Comparison of ENCODE assay signal across 11 mouse cellular contexts in genomic region chr14:73254412-73254811, GRCm38 (mm10). TPM values are rescaled to one million over a fixed set of nuclear protein-coding genes. Genes with fewer than 3 reads are reported as not detected.
DNase-seq lines count a peak whose midpoint lies in the region; ATAC-seq and TF ChIP-seq lines count a peak whose summit lies in the region.
"Had no signal": no experiment of that assay in that cellular context is flagged by ENCODE, and none has a peak within 500 bp of the region (broad histone marks: within the 10 kb centered on the region; RNA-seq: fewer than 3 reads in every experiment).

No protein-coding gene starts in this region.

- H3K27me3 ChIP-seq in lung, embryonic 15.5 days, result no peaks in the 10 kb centered on the region
- H3K27me3 ChIP-seq in embryonic facial prominence, embryonic 13.5 days, result no peaks in the 10 kb centered on the region
- H3K27me3 ChIP-seq in kidney, embryonic 15.5 days, result no peaks in the 10 kb centered on the region
- H3K27me3 ChIP-seq in liver, postnatal 0 days (ENCODE audit: insufficient read depth, low read length), result no peaks in the 10 kb centered on the region
- H3K27me3 ChIP-seq: CH12.LX; hindbrain, embryonic 12.5 days had no signal

- H3K4me2 ChIP-seq in lung, embryonic 15.5 days, result no peak overlapping the region
- H3K4me2 ChIP-seq in embryonic facial prominence, embryonic 13.5 days, result no peak overlapping the region
- no peak overlapping the region for H3K4me2 ChIP-seq in kidney, embryonic 15.5 days
- H3K4me2 ChIP-seq in liver, postnatal 0 days (ENCODE audit: low read depth, low read length), result no peak overlapping the region
- H3K4me2 ChIP-seq: hindbrain, embryonic 12.5 days; lung, embryonic 14.5 days had no signal

- no peak overlapping the region for H3K4me3 ChIP-seq in lung, embryonic 15.5 days
- H3K4me3 ChIP-seq in embryonic facial prominence, embryonic 13.5 days, result no peak overlapping the region
- no peak overlapping the region for H3K4me3 ChIP-seq in kidney, embryonic 15.5 days (replicated peaks)
- H3K4me3 ChIP-seq in liver, postnatal 0 days (ENCODE audit: low read depth, low read length), result no peak overlapping the region
- H3K4me3 ChIP-seq: hindbrain, embryonic 12.5 days had no signal

- no peaks in the 10 kb centered on the region for H3K36me3 ChIP-seq in lung, embryonic 15.5 days
- no peaks in the 10 kb centered on the region for H3K36me3 ChIP-seq in embryonic facial prominence, embryonic 13.5 days
- no peaks in the 10 kb centered on the region for H3K36me3 ChIP-seq in kidney, embryonic 15.5 days
- H3K36me3 ChIP-seq in liver, postnatal 0 days (replicated peaks; ENCODE audit: insufficient read depth, low read length), result peaks cover 8% of the 10 kb centered on the region
- H3K36me3 ChIP-seq: hindbrain, embryonic 12.5 days had no signal

- TF ChIP-seq CTCF in liver, postnatal 0 days (IDR thresholded peaks at IDR 0.05; ENCODE audit: low read depth), result peak; percentile 29

- H3K4me1 ChIP-seq in lung, embryonic 15.5 days, result peaks cover 17% of the 10 kb centered on the region
- 0 out of 2 replicates have a peak, but pooled peaks cover 2% of the 10 kb centered on the region for H3K4me1 ChIP-seq in embryonic facial prominence, embryonic 13.5 days
- peaks cover 10% of the 10 kb centered on the region for H3K4me1 ChIP-seq in kidney, embryonic 15.5 days
- H3K4me1 ChIP-seq in liver, postnatal 0 days (ENCODE audit: insufficient read depth), result peaks cover 23% of the 10 kb centered on the region

- H3K27ac ChIP-seq in lung, embryonic 15.5 days, result peak overlapping the region; percentile 33; the same call in 1 of the 2 replicates
- peak overlapping the region; percentile 34; the same call in 1 of the 2 replicates for H3K27ac ChIP-seq in embryonic facial prominence, embryonic 13.5 days
- peak overlapping the region; percentile 87 for H3K27ac ChIP-seq in kidney, embryonic 15.5 days
- peak overlapping the region; percentile 68 for H3K27ac ChIP-seq in liver, postnatal 0 days (ENCODE audit: low read depth)
- H3K27ac ChIP-seq: hindbrain, embryonic 12.5 days had no signal

- WGBS in lung, embryonic 15.5 days, result 74% methylated on average over 4 of the region's 4 CpGs
- WGBS in embryonic facial prominence, embryonic 13.5 days, result 69% methylated on average over 4 of the region's 4 CpGs
- WGBS in kidney, embryonic 15.5 days, result 69% methylated on average over 4 of the region's 4 CpGs
- 70% methylated on average over 4 of the region's 4 CpGs for WGBS in liver, postnatal 0 days (ENCODE audit: insufficient replicate concordance)

- H3K9me3 ChIP-seq in lung, embryonic 15.5 days, result no peaks in the 10 kb centered on the region
- H3K9me3 ChIP-seq in embryonic facial prominence, embryonic 13.5 days, result no peaks in the 10 kb centered on the region
- no peaks in the 10 kb centered on the region for H3K9me3 ChIP-seq in kidney, embryonic 15.5 days (replicated peaks)
- H3K9me3 ChIP-seq in liver, postnatal 0 days (ENCODE audit: low read length), result no peaks in the 10 kb centered on the region
- H3K9me3 ChIP-seq: hindbrain, embryonic 12.5 days had no signal

- no peak for DNase-seq in lung, adult 18-20 months
- peak; percentile 14 for DNase-seq in liver, postnatal 0 days
- DNase-seq in frontal cortex, adult 2 months (ENCODE audit: extremely low spot score in 1 of 2, low spot score in 1 of 2), result no peak
- DNase-seq in left cerebral cortex, adult 11 months (ENCODE audit: low spot score), result no peak
- DNase-seq in cerebellum, postnatal 4 days (ENCODE audit: low spot score in 2 of 2), result no peak
- DNase-seq: lung, embryonic 14.5 days had no signal

- no peak overlapping the region for H3K9ac ChIP-seq in lung, embryonic 15.5 days
- no peak overlapping the region for H3K9ac ChIP-seq in embryonic facial prominence, embryonic 13.5 days
- no peak overlapping the region for H3K9ac ChIP-seq in kidney, embryonic 15.5 days
- no peak overlapping the region for H3K9ac ChIP-seq in liver, postnatal 0 days (replicated peaks)
- H3K9ac ChIP-seq: hindbrain, embryonic 12.5 days; lung, embryonic 14.5 days had no signal

- TF ChIP-seq EP300 in liver, postnatal 0 days (IDR thresholded peaks at IDR 0.05; ENCODE audit: low read depth), result no peak

- ATAC-seq in lung, embryonic 15.5 days (ENCODE audit: borderline replicate concordance, extremely low read depth, low FRiP score, low TSS enrichment), result no peak
- no peak for ATAC-seq in embryonic facial prominence, embryonic 13.5 days (ENCODE audit: insufficient number of reproducible peaks, insufficient read depth, low FRiP score, low TSS enrichment, low read depth)
- ATAC-seq in kidney, embryonic 15.5 days (replicated peaks; ENCODE audit: low FRiP score), result no peak
- ATAC-seq in liver, postnatal 0 days, result no peak

RNA-seq across cellular contexts. Expression of gene Lpar6, which starts 16.7 kb away (rescaled TPM):
- 14.4 TPM in 2 replicates for polyA plus RNA-seq in lung, embryonic 15.5 days (2015; fragmentation: Nextera tagmentation; extraction: Ambion mirVana)
- 15.5 and 16.9 TPM in 2 replicates for polyA plus RNA-seq in embryonic facial prominence, embryonic 13.5 days (2015; fragmentation: Nextera tagmentation; extraction: Ambion mirVana)
- polyA plus RNA-seq in kidney, embryonic 15.5 days (2015; fragmentation: Nextera tagmentation; extraction: Ambion mirVana), result 15.3 and 15.9 TPM in 2 replicates
- 12.2 and 12.9 TPM in 2 replicates for polyA plus RNA-seq in liver, postnatal 0 days (2015; fragmentation: Nextera tagmentation; extraction: Ambion mirVana)
- 3.3 and 3.9 TPM in 2 replicates for polyA plus RNA-seq in frontal cortex, adult 2 months (2012; rRNA removed)

Comparison
In these comparisons a context has a peak if more than half of its experiments do, and no peak if none do; other contexts are left out.
1. H3K27ac ChIP-seq: peak in every context shown above with its lines; median percentile 87 in kidney, embryonic 15.5 days; 68 in liver, postnatal 0 days; 34 in embryonic facial prominence, embryonic 13.5 days; 33 in lung, embryonic 15.5 days.